Mouse (Mus musculus) induced T-regulatory cell, adult 2 months (primary cell): ENCODE measurements around the gene 4930438A08Rik.
"Not testable (repeated sequence)": the region's sequence is repeated elsewhere in the genome, so short reads cannot be mapped to it uniquely, and the experiment has no call there.

Experiments
- DNase-seq: peaks from one replicate; pipeline ENCODE4 v3.0.0-alpha.2; 2012; ENCODE audit warnings: low read depth

The 4930438A08Rik gene

DNA sequence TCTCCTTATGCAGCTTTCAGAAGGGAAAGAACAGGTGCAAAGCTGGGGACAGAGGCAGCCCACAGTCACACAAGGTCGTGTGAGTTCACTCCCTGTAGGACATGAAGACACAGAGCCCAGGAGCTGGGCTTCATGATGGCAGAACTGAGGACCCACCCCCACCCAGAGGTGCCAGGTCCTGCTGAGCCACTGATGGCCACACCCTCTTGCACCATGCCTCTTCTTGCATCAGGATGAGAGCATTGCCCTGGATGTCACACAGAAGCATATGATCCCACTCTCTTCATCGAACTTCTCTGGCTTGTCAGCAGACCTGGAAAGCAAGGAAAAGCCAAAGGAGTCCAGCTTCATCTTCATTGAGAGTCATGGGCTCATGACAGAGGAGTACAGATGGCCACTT lies at the start of gene 4930438A08Rik:
TSS of gene 4930438A08Rik (plus strand) at position 228 of the 400 bp plus-strand sequence.
- no peak for DNase-seq

DNA sequence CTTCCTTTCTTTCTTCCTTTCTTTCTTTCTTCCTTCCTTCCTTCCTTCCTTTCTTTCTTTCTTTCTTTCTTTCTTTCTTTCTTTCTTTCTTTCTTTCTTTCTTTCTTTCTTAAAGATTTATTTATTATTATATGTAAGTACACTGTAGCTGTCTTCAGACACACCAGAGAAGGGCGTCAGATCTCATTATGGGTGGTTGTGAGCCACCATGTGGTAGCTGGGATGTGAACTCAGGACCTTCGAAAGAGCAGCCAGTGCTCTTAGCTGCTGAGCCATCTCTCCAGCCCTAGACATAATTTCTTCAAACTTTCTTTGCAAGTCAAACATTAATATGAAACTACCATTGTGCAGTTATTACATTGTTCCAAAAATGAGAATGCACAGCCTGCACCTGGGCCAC lies 49.7 kb upstream of the 4930438A08Rik start:
- DNase-seq = not testable (repeated sequence)

DNA sequence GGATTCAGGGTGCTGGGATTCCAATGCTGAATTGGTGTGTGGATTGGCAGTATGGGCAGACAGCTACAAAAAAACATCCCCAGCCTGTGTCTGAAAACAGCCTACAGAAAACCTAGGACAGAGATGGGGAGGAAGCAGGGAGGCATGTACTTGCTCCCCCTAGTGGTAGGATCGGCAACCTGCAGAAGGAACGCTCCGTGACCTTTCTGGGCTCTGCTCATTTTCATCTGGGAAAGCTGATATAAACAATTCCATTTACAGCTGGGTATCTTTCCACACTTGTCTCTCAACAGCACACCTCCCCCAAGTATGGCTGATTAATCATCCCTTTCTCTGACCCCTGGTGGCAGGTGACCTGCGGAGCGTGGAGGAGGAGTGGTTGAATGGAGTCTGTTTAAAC lies 48.9 kb upstream of the 4930438A08Rik start:
- DNase-seq = peak; percentile 88

GRCm38 (mm10) chr11:58226425-58226824 lies 48.2 kb upstream of the 4930438A08Rik start:
- DNase-seq = no peak

DNA sequence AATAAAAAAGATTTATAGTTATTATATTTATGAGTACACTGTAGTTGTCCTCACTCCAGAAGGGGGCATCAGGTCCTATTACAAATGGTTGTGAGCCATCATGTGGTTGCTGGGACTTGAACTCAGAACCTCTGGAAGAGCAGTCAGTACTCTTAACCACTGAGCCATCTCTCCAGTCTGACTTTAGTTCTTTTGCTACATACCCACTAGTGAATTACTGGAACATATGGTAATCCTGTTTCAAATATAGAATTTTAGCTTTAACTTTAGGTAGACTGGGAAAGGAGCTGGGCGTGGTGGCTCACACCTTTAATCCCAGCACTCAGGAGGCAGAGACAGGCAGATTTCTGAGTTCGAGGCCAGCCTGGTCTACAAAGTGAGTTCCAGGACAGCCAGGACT lies 46.6 kb upstream of the 4930438A08Rik start:
- not testable (repeated sequence) for DNase-seq

DNA sequence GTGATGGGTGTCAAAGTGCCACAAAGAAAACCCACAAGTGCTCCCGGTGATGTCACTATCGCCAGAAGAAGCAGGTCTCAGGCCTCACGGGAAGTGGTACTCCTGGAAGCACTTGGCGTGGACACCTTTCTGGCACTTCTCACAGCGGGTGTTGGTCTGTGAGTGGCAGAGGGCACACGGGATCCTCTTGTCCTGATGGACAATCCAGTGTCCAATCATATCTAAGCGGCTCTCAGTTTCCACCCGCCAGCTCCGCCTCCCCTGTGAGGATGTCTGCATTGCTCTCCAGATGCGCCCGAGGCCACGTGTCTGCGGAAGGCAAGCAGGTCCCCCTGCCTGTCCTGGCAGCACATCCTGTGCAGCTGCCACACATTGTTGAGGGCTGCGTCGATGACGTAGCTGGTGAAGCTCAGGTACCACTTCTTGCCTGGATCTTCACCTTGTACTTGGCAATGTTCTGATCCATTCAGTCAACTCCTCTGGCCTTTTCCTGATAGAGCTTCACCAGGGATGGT lies 44.1 kb upstream of the 4930438A08Rik start:
- DNase-seq = peak; percentile 50

GRCm38 (mm10) chr11:58231156-58231555 lies 43.4 kb upstream of the 4930438A08Rik start:
- no peak for DNase-seq

GRCm38 (mm10) chr11:58234551-58234950 lies 40.0 kb upstream of the 4930438A08Rik start:
- not testable (repeated sequence) for DNase-seq

DNA sequence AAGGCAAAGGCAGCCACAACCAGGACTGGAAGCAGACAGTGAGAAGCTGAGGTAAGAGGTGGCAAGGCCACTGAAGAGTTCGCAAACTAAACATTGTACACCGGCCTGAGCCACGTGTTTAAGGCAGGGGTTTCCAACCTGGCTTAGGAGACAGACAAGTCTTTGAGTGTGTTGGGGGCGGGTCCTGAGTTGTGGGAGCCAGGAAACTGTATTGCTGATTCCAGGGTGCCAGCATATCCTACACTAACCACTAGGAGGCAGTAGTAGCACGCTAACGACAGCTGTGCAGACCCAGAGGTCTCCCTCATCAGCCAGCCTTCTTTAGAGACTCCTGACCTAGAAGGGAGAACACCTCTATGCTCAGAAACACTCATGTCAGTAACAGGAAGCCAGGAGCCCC lies 39.4 kb upstream of the 4930438A08Rik start:
- peak; percentile 89 for DNase-seq

DNA sequence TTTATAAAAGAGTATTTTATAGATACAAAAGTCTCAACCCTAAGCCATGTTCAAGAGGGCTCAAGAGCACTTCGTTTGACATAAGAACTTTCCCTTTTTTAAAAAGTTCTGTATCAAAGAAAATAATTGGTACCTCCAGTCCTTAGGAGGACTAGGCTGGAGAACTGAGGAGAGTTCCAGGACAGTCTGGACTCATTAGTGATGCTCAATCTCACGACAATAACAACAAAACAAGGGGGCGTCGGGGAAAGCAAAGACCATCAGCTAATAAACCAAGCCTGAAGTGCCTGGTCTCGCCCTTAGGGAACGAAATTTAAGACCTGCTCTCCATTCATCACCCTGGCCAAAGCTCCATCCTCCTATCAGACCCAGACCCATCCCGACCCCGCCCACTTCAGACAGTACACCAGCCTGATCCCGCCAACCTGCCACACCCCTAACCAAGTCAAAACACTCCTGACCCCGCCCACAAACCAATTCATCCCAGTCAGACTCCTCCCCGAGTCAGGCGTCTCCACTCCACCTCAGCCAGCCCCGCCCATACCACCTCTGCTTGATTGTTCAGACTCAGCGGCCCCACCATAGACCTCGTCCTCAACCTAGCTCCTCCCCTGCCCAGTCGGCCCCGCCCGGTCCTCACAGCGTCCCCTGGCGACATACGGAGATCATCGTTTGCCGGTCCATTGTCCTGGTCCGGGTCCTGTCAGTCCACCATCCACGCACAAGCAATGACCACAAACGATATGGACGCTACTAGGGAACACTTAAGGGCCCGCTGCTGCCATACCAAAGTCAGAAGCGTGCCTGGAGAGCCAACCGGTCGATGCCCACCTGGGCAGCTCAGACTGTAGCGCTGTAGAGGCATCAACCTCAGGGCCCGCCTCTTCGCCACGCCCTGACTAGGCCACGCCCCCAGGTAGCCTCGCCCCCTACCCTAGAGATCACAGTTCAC lies 35.5 kb upstream of the 4930438A08Rik start:
- peak; percentile 89 for DNase-seq

DNA sequence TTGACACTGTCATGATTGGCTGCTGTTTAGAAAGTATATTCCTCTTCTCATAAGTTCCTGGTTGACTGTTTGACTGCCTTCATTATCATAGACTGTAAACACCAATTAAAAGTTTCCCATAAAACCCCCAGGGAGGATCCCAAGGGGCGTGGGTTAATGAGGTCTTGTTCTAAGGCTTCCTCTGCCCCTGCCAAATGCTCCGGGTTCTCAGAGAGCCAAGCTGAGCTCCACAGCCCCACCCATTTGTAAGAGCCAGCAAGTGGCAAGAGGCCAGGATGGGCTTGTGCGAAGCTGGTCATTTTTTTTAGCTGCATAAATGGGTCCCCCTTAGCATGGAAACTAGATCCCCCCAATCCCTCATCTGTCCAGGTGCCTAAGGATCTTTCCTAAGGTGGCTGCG lies 27.3 kb upstream of the 4930438A08Rik start:
- no peak for DNase-seq

DNA sequence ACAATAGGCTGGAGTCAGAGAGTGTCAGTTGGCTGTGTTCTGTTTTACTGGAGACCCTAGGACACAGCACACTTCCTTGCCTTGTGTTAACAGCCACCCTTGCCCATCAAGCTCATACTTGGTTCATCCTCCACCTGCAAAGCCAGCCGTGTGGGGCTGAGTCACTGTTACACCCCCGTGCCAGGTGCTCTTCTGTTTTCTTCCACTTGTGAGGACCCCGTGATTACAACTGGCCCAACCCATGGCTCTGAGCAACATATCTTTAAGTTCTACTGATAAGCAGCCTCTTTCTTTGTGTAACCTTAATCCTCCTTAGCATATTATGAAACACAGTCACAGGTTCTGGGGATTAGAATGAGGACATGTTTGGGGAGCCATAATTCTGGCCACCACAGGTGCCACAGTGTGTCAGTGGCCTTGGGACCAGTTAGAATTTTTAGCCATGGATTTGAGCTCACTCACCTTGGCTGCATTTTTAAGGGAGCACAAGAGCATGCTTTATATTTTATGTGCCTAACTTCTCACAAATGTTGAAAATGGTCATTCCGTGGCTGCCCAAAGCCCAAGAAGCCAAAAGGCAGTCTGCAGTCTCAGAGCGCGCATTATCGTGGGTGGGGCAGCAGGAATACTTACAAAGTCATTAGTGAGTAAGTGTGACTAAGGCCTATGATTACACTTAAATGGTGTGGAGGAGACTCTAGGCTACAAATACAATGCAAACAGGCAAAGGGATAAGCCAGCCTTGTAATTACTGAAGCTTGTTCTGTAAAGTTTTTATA lies 25.2 kb upstream of the 4930438A08Rik start:
- no peak for DNase-seq

DNA sequence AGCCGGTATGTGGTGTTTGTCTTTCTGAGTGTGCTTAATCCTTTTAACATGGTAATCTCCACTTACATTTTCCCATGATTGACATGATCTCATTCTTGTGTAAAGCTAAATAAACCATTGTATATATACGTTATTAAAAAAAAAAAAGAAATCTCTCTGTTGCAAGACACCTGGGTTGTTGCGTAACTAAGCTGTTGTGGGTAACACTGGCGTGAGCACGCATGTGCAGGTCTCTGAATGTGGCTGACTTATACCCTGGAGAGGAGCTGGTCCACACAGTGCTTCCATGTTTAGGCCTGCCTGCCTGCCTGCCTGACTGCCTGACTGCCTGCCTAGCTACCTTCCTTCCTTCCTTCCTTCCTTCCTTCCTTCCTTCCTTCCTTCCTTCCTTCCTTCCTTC lies 24.0 kb upstream of the 4930438A08Rik start:
- no peak for DNase-seq

- no peak for DNase-seq
Measured at GRCm38 (mm10) chr11:58254411-58254810, 20.2 kb upstream of the 4930438A08Rik start.

GRCm38 (mm10) chr11:58257816-58258215 lies 16.8 kb upstream of the 4930438A08Rik start:
- DNase-seq = no peak

DNA sequence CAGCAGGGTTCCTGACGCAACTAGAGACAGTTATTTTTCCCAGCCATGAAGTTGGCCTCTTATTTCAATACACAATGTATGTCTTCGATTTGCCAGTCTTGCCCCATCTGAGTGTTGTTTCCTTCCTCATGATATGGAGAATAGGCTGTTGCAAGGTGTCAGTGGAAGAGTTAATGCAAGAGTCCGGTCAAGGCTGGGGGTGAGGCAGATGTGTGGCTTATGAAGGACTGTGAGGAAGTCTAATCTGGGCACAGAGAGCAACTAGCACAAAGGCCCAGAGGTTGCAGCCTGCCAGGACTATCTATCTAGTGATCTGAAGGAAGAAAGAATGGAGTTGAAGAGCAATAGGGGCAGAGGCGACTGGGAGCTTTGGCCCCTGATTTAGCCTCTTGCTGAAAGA lies 14.4 kb upstream of the 4930438A08Rik start:
- DNase-seq = no peak

DNA sequence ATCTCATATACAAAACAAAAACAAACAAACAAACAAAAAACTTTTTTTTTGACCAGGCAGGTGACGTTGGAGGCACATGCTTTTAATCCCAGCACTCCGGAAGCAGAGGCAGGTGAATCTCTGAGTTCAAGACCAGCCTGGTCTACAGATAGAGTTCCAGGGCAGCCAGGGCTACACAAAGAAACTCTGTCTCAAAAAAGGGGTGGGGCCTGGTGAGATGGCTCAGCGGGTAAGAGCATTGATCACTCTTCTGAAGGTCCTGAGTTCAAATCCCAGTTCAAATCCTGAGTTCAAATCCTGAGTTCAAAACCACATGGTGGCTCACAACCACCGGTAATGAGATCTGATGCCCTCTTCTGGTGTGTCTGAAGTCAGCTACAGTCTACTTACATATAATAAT lies 12.8 kb upstream of the 4930438A08Rik start:
- DNase-seq = no peak

GRCm38 (mm10) chr11:58262336-58262735 lies 12.3 kb upstream of the 4930438A08Rik start:
- no peak for DNase-seq

GRCm38 (mm10) chr11:58263516-58263915 lies 11.1 kb upstream of the 4930438A08Rik start:
- no peak for DNase-seq

- DNase-seq = no peak
Measured at GRCm38 (mm10) chr11:58264546-58264945, 10.1 kb upstream of the 4930438A08Rik start.

DNA sequence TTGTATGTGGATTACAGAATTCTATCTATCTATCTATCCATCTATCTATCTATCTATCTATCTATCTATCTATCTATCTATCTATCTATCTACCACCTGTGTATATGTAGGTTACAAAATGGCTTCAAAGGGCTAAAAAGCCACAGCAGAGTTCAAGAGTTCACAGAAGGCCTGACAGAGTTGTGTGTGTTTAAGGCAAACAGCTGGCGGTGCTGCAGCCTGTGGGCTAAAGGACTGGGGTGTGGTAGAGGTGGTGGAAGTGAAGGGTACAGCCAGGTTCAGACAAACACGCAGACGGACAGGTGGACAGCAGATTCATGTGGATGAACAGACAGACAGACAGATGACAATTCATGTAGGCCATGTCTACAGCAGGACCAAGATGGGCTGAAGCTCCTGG lies 6.3 kb upstream of the 4930438A08Rik start:
- DNase-seq = no peak

- no peak for DNase-seq
Measured at GRCm38 (mm10) chr11:58275756-58276155, 1.2 kb downstream of the 4930438A08Rik start.
